Mouse (Mus musculus): ENCODE data around the gene Tdrd9.
"Not testable (repeated sequence)": the region's sequence is repeated elsewhere in the genome, so short reads cannot be mapped to it uniquely, and the experiment has no call there.

Gene Tdrd9

DNA sequence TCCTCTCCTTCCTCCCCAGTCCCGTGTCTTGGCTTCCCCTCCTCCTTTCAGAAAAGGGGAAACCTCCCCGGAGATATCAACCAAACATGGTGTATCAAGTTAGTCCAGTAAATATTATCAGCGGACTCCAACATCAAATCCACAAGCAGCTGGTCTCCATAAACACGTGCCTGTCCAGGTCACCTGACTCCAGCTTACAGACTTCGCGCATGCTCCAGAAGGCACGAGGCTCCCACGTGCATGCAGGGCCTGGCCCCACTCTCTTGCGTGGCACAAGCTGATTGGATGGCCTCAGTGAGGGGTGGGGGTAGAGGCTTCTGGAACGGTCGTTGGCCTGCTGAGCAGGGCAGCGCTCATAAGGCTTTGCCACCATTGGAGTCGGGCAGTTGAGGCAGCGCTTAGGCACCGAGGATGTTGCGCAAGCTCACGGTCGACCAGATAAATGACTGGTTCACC, at the start of gene Tdrd9:
Gene Tdrd9, plus strand, starts transcription at position 329 of the 456 bp plus-strand sequence.
- DNase-seq (ENCODE audit: low spot score): no peak

DNA sequence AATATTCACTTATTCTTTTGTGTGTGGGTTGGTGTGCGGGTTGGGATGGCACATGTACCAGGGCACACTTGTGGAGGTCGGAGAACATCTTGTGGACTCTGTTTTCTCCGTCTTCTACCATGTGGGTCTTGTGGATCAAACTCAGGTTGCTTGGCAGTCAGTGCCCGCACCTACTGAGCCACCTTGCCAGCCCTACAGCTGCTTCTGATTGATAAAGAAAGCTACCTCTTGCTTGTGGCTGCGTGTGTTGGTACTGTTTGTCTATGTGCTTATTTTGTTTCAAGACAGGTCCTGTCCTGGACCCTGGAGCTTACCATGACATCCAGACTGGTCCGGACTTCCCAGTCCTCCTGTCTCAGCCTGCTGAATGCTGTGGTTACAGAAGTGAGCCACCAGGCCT, 48.2 kb upstream of the Tdrd9 start:
- DNase-seq (ENCODE audit: low spot score): no peak

DNA sequence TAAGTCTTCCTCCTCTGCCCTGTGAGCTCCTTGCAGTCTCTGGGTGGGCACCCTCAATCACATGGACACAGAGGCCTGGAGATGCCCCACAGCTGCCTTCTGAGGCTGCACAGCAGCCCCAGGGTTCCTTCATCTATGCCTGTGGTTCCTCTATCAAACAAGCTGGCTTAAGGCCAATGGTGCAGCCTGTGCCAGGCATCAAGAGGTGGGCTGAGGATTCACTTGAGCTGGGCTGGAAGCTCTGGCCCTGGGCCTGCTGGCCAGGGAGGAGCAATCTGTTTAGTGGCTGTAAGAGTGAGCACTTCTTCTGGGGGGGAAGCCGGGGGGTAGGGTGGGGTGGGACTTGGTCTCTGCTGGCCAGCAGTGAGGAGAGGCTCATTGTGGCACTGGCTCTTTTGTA, 44.0 kb upstream of the Tdrd9 start:
- no peak for DNase-seq (ENCODE audit: low spot score)

DNA sequence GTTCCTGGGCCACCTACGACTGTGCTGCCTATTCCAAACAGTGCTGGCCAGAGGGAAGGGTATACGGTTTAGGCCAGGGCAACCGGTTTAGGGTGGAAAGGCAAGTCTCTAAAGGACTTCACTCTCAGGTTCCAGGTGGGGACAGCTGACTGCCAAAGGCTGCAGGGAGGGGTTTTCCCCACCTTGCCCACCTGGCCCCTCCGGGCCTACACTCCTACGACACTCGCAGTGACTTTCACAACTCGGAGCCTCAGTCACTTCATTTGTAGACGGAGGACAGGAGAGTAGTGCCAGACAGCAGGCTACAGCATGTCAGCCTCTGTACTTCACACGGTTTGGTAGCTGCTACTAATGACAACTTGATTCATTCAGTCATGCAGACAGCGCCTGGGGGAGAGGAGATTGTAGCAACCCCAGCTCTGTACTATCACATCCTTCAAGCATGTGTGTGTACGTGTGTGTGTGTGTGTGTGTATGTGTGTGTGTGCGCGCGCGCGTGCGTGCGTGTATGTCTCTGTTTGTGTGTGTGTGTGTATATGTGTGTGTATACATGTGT, 42.9 kb upstream of the Tdrd9 start:
- no peak for DNase-seq (ENCODE audit: low spot score)

DNA sequence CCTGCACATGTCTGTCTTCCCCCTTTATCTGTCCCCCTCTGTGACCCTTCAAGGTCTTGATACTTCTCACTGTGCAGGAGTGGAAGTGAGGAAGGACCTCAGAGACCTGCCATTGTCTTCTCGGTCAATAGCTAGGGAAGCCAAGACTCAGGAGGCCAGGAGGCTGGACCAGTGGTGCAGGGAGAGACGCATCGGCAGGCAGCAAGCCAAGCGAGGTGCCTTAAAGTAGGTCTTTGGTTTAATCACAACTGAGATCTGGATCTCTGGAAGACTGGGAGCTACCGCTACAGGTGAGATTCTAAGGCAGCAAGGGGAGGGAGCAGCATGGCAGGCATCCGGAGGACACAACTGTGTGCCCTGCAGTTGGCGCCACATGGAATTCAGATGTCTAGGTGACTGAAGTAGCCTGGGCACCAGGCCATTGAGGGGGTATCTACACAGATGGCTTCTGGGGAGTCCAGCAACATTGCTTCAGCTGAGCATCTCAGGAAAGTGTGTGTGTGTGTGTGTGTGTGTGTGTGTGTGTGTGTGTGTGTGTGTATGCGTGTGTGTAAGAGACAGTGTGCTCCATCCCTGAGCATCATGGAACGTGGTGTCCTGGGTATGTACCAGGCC, 39.8 kb upstream of the Tdrd9 start:
- no peak for DNase-seq (ENCODE audit: low spot score)

DNA sequence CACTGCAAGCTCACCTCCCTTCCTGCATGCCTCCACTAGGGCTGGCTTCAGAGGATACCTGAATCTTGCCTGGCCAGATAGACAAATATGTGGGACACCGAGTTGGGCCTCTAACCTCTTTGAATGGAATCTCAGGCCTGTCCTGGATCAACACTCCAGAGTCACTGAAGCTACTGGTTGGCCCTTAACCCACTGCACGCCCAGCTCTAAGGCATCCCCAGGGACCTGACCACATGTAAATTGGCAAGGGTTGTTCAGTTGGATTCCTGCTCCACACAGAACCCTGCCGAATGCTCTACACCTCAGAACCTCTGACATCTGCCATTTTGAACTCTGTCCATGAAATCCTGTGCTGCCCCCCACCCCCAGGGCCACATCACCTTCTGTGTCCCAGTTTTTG, 38.8 kb upstream of the Tdrd9 start:
- no peak for DNase-seq (ENCODE audit: low spot score)

DNA sequence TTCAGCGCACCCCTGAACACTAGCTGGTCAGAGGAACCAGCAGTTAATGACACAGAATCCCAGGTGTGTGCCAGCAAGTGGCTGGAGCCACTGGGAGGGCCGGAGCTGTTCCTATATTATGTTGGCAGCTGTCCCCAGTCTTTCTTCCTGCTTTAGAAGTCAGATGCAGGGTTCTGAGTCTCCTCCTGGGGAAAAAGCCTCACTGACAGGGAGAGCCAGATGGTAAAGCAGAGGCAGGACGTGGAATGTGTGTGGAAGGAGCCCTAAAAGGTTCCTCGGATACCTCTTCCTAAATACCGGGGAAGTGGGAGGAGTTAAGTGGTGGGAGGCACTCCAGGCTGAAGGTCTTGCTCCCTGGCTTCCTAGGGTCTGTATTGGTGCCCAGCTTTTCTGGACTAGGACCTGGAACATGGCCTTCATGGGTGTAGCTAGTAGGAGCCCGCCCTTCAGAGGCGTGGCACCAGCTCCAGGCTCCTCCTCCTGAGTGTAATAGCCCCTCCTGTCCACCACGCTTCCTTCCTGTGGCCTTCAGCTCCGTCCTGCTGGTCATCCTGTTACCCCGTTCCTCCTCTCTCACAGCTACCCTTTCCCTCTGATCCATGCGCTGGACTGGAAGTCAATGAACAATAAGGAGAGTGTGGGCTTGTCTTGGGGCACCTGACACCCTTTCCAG, 38.2 kb upstream of the Tdrd9 start:
- no peak for DNase-seq (ENCODE audit: low spot score)

DNA sequence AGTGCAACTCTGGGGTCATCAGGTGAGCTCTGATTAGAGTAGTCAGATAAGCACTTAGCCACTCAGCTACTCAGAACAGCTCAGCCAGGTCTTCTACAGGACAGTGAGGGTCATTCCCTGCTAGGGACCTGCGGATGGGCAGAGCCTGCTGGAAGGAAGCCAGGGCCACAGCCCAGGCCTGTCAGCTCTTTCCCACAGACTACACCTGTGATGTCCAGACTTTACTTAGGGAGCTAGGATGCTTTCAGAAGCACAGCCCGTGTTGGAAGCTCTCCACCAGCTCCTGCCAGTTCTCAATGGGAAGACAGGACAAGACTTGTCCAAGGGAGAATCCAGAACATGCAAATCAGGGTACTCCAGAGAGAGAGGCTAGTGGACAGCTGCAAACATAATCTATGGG, 37.4 kb upstream of the Tdrd9 start:
- DNase-seq (ENCODE audit: low spot score): no peak

DNA sequence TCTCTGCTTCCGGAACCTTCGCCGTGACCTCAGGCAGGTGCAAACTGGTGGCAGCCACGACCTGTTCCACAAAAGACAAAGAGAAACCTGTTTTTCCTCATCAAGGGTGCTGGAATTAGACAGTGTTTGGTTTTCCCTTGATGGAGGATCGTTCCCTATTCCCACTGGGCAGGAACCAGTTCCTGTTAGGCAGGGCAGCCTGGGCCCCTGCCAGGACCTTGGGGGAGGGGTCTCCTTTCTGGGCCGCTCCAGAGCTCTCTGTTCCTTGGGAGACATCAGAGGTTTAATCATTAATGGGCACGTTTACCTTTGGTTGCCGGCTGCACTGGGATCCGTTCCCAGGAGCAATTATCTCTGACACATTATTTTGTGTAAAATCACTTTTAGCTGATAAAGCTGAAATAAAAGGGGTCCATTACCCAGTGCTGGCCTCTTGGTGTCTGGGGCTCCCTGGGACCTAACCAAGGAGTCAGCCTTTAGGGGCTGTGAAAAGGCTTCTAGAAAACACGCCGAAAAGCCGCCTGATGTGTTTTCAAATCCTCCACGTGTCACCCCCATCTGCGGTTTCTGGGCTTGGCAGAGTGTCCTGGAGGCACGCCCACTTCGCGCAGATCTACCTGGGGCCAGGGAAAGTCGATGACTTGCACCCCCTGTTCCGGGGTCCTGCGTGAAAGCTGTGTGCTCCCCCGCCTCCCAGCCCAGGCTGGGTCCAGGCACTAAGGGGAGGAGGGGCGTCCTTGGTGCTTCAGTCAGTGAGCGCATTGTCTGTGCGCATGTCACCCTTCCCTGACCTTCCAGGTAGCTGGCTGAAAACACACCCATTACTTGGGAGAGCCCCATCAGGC, 34.4 kb upstream of the Tdrd9 start:
- no peak for DNase-seq (ENCODE audit: low spot score)

DNA sequence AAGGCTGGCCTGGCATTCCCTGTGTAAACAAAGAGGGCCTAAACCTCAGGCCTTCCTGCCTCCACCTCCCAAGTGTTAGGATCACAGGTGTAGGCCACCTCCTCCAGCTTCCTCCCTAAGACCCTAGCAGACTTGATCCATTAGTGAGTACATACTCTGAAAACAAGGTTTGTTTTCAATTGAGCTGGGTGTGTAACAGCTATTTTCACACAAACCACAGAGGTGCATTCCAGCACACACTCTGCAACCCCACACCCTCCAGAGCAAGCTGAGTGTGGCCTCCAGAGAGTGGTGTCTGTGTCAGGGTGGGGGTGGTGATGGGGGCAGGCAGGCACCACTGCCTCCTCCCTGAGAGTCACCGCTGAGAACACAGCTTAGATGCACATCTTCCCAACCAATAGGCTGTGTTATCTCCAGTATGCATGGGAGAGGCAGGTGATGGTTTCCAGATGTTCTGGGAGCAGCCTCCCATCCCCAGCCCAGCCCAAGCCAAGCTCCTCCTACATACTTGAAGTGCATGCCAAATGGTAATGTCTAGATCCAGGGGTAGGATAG, 32.7 kb upstream of the Tdrd9 start:
- no peak for DNase-seq (ENCODE audit: low spot score)

DNA sequence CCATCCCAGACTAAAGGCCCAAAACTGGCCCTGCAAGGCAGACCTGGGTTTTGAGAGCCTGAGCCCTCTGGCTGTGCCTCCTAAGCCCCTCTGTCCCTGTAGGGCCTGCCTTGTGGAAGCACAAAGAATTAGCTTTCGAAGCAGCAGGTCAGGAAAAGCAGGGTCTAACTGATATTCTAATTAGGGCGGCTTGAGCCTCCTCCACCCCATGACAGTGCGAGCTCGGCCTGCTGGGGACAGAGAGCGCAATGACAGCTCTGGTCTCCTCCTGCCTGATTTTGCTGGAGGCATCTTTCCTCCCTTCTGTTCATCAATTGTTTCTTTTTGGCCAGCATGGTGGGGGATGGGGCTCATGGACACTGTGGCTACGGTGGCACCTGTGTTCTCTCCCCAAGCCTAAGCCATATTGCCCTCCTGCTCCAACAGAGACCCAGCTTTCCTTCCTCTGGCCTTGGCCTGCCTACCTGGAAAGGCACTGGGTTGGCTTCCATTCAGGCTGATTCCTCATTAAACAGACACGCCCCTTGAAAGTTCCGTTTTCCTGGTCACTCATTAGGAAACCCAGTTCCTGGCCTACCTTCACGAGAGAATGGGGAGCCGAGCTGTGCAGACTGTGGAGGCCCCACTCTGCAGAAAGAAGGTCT, 27.8 kb upstream of the Tdrd9 start:
- no peak for DNase-seq (ENCODE audit: low spot score)

DNA sequence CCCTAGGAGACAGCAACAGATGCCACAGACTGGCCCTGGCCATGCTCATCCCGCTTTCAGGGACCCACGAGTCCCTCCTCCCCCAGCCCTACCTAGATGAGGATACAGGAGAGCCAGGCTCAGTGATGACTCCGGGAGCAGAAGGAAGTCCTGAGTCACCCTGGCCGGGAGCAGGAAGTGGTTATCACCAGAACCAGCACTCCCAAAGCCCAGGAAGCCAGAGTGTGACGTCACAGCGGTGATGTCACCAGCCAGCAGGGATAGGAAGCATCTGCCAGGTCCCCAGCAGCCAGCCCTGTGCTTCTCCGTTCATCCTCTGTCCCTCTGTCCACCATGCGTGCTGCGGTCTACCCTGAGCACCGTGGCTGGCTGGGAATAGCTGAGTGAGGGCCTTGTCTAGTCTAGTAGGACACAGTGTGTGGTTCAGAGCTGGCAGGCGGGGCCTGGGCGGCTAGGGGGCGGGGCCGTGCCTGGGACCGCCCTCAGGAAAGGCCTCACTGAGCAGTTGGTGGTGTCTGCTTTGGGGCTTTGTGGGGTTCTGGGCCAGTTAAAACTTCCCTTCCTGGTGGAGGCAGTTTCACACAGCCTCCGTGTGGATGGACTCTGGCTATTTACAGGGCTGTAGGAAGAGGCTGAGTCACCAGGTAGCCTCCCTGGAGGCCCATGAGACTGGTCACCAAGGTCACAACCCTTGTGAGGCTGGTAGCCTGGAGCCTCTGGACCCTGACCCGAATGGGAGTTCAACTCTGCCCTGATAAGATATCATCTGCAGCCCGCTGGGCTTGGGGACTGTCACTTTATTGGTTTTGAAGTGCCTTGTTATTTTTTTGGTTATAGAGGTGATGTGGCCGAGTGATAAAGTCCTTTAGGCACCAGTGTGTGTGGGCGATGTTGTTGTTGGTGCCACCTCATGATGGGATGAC, 27.0 kb upstream of the Tdrd9 start:
- DNase-seq (ENCODE audit: low spot score): peak; percentile 40

DNA sequence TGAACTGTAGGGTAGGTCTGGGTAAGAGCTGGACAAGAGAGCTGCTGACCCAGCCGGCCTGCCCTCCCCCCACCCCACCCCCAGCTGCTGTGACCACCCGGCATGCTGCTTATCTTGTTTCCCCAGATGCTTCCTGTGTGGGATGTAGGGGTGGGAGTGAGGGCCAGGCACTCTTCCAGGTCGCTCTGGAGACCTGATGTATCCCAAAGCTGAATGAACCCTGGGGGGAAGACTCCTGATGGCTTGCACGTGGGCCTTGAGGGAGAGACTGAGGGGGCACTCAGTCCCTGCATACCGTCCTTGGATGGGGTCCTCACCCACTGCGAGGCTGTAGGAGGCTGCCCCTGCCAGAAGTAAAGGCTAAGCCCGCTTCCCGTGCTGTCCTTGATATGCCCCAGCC, 26.2 kb upstream of the Tdrd9 start:
- DNase-seq (ENCODE audit: low spot score): no peak

DNA sequence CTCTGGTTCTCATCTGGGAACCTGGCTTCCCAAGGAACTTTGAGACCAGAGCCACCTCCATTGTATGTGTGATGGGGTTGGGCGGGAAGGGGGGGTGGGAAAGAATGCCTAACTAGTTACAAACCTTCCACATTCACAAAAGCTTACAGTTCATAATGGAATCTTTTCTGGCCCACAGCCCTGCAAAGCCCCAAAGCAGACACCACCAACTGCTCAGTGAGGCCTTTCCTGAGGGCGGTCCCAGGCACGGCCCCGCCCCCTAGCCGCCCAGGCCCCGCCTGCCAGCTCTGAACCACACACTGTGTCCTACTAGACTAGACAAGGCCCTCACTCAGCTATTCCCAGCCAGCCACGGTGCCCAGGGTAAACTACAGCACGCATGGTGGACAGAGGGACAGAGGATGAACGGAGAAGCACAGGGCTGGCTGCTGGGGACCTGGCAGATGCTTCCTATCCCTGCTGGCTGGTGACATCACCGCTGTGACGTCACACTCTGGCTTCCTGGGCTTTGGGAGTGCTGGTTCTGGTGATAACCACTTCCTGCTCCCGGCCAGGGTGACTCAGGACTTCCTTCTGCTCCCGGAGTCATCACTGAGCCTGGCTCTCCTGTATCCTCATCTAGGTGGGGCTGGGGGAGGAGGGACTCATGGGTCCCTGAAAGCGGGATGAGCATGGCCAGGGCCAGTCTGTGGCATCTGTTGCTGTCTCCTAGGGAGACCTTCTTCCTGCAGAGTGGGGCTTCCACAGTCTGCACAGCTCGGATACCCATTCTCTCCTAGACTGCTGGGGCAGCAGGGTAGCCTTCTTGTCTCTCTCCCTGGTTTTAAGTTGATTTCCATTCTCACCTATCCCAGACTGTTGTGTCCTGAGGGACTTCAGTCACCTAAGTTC, 25.3 kb upstream of the Tdrd9 start:
- not testable (repeated sequence) for DNase-seq (ENCODE audit: low spot score)

DNA sequence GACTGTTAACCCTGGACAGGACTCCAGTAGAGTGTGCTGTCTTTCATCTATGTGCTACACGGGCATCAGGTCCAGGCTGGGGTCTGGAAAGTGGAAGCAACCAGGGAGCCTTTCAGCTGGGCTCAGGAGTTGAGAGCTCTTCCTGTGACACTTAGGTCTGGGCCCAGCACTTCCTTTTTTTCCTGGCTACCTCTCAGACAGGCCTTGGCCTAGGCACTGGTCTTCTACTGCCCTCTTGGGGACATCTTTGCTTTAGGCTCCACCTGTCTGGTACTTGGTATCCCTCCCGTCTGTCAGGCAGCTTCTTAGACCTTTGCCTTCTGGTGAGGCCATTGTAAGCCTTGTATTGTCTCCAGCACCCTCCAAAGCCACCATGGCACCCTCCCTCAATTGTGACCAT, 24.6 kb upstream of the Tdrd9 start:
- DNase-seq (ENCODE audit: low spot score): peak; percentile 42

DNA sequence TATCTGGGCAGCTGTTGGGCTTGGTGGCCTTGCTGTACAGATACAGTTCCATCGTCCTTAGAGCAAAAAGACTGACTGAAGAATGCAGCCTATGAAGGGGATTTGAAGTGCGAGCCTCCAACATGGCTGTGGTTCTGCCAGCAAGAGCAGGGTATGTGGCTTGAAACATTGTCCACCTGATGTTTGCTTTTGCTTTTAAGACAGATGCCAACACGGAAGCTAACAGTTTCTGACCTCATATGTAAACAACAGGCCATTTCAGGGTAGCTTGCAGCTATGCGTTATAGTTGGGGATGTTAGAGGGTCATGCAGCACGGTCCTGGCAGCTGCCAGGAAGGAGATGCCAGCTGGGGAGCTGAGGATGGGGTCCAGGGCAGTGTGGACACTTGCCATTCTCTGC, 20.9 kb upstream of the Tdrd9 start:
- no peak for DNase-seq (ENCODE audit: low spot score)

DNA sequence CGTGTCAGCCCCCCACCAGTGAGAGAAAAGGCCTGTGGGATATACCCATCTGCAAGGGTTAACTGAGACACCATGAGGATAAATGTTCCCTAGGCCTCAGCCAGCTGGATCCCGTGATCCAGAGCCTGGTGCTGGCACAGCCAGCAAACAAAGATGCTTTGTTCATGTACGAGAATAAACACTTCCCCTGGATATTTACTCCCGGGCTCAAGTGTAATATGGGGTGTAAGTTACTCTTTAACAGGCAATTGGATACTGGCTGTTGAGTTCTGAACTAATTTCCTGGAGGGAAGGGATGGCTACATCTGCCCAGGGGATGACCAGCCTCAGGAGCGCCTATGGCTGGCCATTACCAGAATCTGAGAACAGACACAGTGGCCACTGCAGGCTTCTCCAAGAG, 19.7 kb upstream of the Tdrd9 start:
- DNase-seq (ENCODE audit: low spot score): no peak

DNA sequence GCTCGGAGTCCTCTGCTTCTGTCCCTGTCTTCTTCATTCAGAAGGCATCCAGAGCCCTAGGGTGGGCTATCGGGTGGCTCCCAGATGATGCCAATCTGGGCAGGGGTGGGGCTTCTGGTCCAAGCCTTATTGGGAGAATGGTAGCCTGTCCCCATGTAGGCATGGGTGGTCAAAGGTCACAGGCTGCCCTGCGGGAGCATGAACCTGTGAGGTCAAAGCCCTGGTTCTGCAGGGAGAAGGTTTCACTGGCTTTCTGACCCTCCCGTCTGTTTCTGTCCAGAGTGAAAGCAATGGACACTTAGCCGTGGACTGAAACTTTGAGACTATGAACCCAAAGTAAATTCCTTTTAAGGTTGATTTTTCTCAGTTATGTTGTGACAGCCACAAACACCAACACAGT, 15.2 kb upstream of the Tdrd9 start:
- DNase-seq (ENCODE audit: low spot score): no peak

DNA sequence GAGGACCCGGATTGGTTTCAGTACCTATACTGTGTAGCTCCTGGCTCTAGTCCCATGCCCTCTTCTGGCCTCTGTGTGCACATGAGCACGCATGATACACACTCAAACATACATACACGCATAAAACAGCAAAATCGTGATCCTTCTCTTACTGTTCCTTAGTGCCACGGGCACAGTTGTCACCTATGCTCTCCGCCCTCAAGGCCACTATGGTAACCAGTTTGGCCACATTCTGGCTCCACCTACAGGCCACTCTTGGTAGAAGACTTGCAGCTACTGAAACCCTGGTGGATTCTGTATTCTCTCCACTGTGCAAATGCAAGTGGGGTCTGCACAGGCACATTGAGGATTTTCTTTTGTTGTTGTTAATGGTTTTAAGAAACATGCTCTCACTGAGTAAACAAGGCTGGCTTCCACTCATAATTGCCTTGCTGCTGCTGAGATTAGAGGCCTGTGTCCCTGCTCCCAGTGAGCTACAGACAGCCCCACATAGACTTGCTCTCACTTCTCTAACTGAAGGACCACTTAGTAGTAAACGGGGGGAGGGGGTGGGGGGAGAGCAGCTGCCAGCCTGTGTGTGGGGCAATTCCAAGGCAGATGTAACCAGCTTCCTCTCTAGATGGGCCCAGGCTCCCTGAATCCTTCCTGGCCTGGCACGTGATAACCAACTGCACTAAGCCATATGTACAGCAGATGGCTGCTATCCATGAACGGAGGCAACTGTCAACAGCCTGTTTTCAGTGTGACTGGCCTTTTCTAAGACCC, 13.1 kb upstream of the Tdrd9 start:
- DNase-seq (ENCODE audit: low spot score): peak; percentile 48

Data from spleen, adult 12 weeks (tissue).